Mouse (Mus musculus) heart, embryonic 13.5 days (tissue): ENCODE results near the gene Olfr547. TPM values are rescaled to one million over a fixed set of nuclear protein-coding genes. Genes with fewer than 3 reads are reported as not detected.

Experiments
- ATAC-seq: fragments of 200-750 bp; cut with Nextera tagmentation; 2 replicates; pipeline ENCODE4 v1.8.0; 2017; ENCODE audit warnings: moderate TSS enrichment; ENCODE audit not compliant: insufficient number of reproducible peaks, low FRiP score, low TSS enrichment; ENCODE audit errors: extremely low read depth
- H3K27ac ChIP-seq: fragments of 300-500 bp; sonication (generic); replicated peaks from 2 replicates; pipeline ENCODE4 v1.5.1; 2015; ENCODE audit warnings: moderate library complexity, mild to moderate bottlenecking, inconsistent platforms
- H3K27me3 ChIP-seq: fragments of 300-500 bp; sonication (generic); replicated peaks from 2 replicates; pipeline ENCODE4 v1.6.1; 2015; ENCODE audit warnings: mild to moderate bottlenecking, inconsistent platforms
- H3K36me3 ChIP-seq: fragments of 300-500 bp; sonication (generic); 2 replicates; pipeline ENCODE4 v1.6.1; 2015; ENCODE audit warnings: mild to moderate bottlenecking, inconsistent platforms
- H3K4me1 ChIP-seq: fragments of 300-500 bp; sonication (generic); 2 replicates; pipeline ENCODE4 v1.6.1; 2015; ENCODE audit warnings: inconsistent platforms
- H3K4me2 ChIP-seq: fragments of 300-500 bp; sonication (generic); 2 replicates; pipeline ENCODE4 v1.6.1; 2015; ENCODE audit warnings: inconsistent platforms, mild to moderate bottlenecking, moderate library complexity
- H3K4me3 ChIP-seq: fragments of 300-500 bp; sonication (generic); 2 replicates; pipeline ENCODE4 v1.5.1; 2015; ENCODE audit warnings: moderate library complexity, mild to moderate bottlenecking, inconsistent platforms
- H3K9ac ChIP-seq: fragments of 300-500 bp; sonication (generic); 2 replicates; pipeline ENCODE4 v1.6.1; 2015; ENCODE audit warnings: inconsistent platforms, mild to moderate bottlenecking, moderate library complexity
- H3K9me3 ChIP-seq: fragments of 300-500 bp; sonication (generic); 2 replicates; pipeline ENCODE4 v1.6.1; 2016; ENCODE audit warnings: inconsistent platforms
- WGBS: fragments of 180-500 bp; shearing (Covaris S2); methylation state at CpG from one replicate; pipeline ENCODE4 v1.1.7; 2015; ENCODE audit warnings: mixed read lengths; 5-methylcytosine and 5-hydroxymethylcytosine counted together
- polyA plus RNA-seq: library from polyadenylated mRNA; unstranded; fragments of >200 nt; fragmentation: Nextera tagmentation; extraction: Ambion mirVana; gene quantifications from 2 replicates; pipeline ENCODE4 v1.2.1, GENCODE M21; 2015

The Olfr547 gene
- polyA plus RNA-seq, 1 experiment from 2014 or later, result not detected

GRCm38 (mm10) chr7:102512814-102513435 is 21.6 kb upstream of the Olfr547 start:
- peak overlapping the region; percentile 81 for H3K9ac ChIP-seq
- ATAC-seq, result peak; percentile 64; the same call in 1 of the 2 replicates
- peaks cover 7% of the 10 kb centered on the region for H3K4me1 ChIP-seq
- H3K4me2 ChIP-seq, result peak overlapping the region; percentile 87
- no peaks in the 10 kb centered on the region for H3K9me3 ChIP-seq
- peaks cover 51% of the 10 kb centered on the region for H3K27me3 ChIP-seq
- peak overlapping the region; percentile 57 for H3K4me3 ChIP-seq
- WGBS, result 1% methylated on average over 53 of the region's 54 CpGs
- no peaks in the 10 kb centered on the region for H3K36me3 ChIP-seq
- H3K27ac ChIP-seq, result no peak overlapping the region

- Histone ChIP-seq H3K27ac (no peak overlapping the region), H3K4me3 (no peak overlapping the region), H3K27me3 (peaks cover 51% of the 10 kb centered on the region), H3K4me2 (no peak overlapping the region), H3K9me3 (no peaks in the 10 kb centered on the region), H3K9ac (no peak overlapping the region), H3K4me1 (peaks cover 7% of the 10 kb centered on the region), H3K36me3 (no peaks in the 10 kb centered on the region)
- ATAC-seq, result no peak
- WGBS, result 34% methylated on average over 4 of the region's 4 CpGs
Observed at GRCm38 (mm10) chr7:102514144-102514543, 20.4 kb upstream of the Olfr547 start.

DNA sequence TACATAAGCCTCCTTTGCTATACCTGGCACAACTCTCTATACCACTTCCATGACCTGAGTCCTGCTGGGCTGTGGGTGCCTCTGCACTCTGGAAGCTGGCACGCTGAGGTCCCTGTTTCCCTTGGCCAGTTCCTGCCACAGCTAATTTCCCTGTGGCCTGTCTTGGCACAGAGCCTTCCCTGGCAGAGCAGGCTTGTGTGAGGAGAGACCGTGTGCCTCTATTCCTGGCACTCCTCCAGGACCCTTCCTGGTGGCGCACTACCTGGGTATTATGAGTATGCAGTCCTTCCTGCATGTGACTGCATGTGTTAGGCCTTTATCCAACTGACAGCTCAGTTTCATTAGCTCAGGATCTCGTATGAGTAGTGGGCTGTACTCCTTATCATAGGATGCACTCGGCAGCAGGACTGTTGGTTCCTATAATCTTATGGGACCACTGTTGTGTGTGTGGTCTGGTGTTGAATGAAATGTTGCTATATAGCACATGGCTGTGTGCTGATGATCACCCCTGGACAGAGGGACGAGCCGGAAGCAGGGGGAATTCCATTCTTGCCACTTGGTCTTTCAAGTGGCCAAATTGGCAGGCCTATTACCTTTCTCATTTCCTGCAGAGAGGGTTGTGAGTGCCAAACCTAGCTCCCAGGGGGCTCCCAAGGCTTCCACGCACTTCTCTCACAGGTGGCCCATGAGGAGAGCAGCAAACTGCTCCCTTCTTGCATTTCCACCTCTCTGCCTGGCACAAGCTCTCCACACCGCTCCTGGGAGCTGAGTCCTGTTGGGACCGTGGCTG is 18.1 kb upstream of the Olfr547 start:
- Histone ChIP-seq H3K27ac (no peak overlapping the region), H3K4me3 (no peak overlapping the region), H3K4me1 (peaks cover 7% of the 10 kb centered on the region), H3K4me2 (no peak overlapping the region), H3K9ac (no peak overlapping the region), H3K9me3 (no peaks in the 10 kb centered on the region), H3K27me3 (peaks cover 47% of the 10 kb centered on the region), H3K36me3 (no peaks in the 10 kb centered on the region)
- WGBS, result 54% methylated on average over 10 of the region's 10 CpGs
- no peak for ATAC-seq

DNA sequence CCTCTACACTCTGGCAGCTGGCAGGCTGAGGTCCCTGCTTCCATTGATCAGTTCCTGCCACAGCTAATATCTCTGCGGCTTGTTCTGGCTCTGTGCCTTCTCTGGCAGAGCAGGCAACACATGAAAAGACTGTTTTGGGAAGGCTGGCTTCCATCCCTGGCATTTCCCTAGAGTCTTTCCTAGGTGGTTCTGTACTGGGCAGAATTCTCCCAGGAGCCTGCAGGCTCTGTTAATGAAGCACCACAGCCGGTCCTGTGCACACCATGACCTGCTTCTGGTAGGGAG is 17.6 kb upstream of the Olfr547 start:
- H3K4me1 ChIP-seq, result peaks cover 7% of the 10 kb centered on the region
- no peak overlapping the region for H3K27ac ChIP-seq
- no peaks in the 10 kb centered on the region for H3K9me3 ChIP-seq
- H3K27me3 ChIP-seq, result peaks cover 42% of the 10 kb centered on the region
- no peak overlapping the region for H3K4me2 ChIP-seq
- H3K4me3 ChIP-seq, result no peak overlapping the region
- no peak overlapping the region for H3K9ac ChIP-seq
- WGBS, result 72% methylated on average over 2 of the region's 2 CpGs
- ATAC-seq, result no peak
- H3K36me3 ChIP-seq, result no peaks in the 10 kb centered on the region

DNA sequence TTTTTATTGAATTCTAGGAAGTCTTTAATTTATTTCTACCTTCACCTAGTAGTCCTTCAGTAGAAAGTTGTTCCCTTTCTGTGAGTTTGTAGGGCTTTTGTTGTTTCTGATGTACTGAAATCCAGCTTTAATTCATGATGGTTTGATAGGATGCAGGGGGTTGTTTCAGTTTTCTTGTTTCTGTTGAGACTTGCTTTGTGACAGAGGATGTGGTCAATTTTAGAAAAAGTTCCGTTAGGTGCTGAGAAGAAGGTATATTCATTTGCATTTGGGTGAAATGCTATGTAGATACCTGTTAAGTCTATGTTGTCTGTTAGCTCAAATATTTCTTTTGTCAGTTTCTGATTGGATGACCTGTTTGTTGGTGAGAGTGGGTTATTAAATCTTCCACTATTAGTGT is 5.5 kb upstream of the Olfr547 start:
- no peaks in the 10 kb centered on the region for H3K4me1 ChIP-seq
- no peak overlapping the region for H3K4me3 ChIP-seq
- H3K36me3 ChIP-seq, result no peaks in the 10 kb centered on the region
- no peak overlapping the region for H3K27ac ChIP-seq
- 71% methylated on average over 1 of the region's 1 CpGs for WGBS
- H3K9me3 ChIP-seq, result no peaks in the 10 kb centered on the region
- no peak overlapping the region for H3K9ac ChIP-seq
- H3K4me2 ChIP-seq, result no peak overlapping the region
- H3K27me3 ChIP-seq, result no peaks in the 10 kb centered on the region
- no peak for ATAC-seq

DNA sequence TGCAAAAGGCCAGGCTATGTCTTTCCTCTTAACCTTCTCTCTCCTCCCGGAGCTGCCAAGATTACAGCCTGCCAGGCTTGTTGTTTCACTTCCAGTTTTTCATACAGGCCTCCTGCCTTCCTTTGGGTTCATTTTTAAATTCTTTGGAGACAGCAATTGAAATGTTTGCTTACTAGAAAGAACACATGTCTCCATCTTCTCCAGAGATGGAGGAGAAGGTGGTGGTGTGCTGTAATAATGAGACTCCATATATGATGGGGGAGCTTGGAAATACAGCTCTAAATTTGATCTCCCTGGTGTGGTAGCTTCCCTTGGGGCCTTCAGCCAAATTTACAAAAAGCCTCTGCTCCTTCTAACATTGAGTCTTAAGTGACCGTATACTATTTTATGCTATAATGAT is 6.0 kb downstream of the Olfr547 start, which contains the start of gene Olfr548-ps1:
Gene Olfr548-ps1 (plus strand): TSS at position 301 of the 400 bp plus-strand sequence.
- Histone ChIP-seq H3K4me1 (no peaks in the 10 kb centered on the region), H3K4me2 (no peak within 1 kb of the TSS), H3K36me3 (no peaks in the 10 kb centered on the region), H3K9me3 (no peaks in the 10 kb centered on the region), H3K9ac (no peak within 1 kb of the TSS), H3K27me3 (no peaks in the 10 kb centered on the region), H3K27ac (no peak within 1 kb of the TSS), H3K4me3 (no peak within 1 kb of the TSS)
- ATAC-seq, result no peak
- WGBS, result 73% methylated on average over 2 of the region's 2 CpGs

DNA sequence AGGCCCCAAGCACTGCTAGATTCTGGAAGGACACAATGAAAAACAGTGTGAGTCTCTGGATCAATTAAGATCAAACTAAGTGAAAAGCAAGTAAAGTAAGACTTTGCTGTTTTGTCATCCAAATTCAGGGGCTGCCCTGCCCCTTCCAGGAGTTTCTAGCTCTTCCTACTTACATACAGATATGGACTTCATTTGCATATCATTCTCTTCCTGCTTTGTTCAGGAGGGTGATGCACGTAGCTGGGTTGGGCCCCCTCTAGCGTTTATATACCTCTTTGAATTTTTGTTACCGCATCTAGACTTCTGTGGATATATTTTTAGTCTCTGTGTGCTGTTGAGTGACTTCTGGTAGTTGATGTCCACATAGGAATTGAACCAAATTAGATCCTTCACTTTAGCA is 6.7 kb downstream of the Olfr547 start:
- Histone ChIP-seq H3K36me3 (no peaks in the 10 kb centered on the region), H3K27ac (no peak overlapping the region), H3K27me3 (no peaks in the 10 kb centered on the region), H3K9ac (no peak overlapping the region), H3K4me2 (no peak overlapping the region), H3K9me3 (no peaks in the 10 kb centered on the region), H3K4me1 (no peaks in the 10 kb centered on the region), H3K4me3 (no peak overlapping the region)
- WGBS, result 37% methylated on average over 3 of the region's 3 CpGs
- ATAC-seq, result no peak

DNA sequence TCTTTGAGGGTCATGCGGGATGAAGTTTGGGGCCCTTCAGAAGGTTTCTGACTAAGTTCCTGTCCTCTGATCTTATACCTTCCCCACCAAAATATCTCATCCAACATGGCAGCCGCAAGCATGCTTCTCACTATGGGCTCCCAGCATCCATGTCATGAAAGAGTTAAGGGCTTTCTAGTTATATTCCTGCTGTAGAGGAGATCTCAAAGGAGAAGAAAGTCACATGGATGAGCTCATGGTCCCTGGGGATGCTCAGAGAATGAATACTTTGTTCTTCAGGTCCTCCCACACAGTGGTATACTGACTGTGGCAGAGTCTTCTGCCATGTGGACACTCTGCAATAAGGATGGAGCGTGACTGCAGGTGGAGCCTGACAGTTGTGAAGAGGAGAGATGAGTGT is 15.0 kb downstream of the Olfr547 start, which contains the start of gene Olfr549:
Gene Olfr549 (plus strand): TSS at position 301 of the 400 bp plus-strand sequence.
- no peak within 1 kb of the TSS for H3K27ac ChIP-seq
- H3K4me3 ChIP-seq, result no peak within 1 kb of the TSS
- no peaks in the 10 kb centered on the region for H3K4me1 ChIP-seq
- H3K36me3 ChIP-seq, result no peaks in the 10 kb centered on the region
- H3K9ac ChIP-seq, result no peak within 1 kb of the TSS
- no peak within 1 kb of the TSS for H3K4me2 ChIP-seq
- WGBS, result 83% methylated on average over 3 of the region's 3 CpGs
- no peak for ATAC-seq
- H3K9me3 ChIP-seq, result no peaks in the 10 kb centered on the region
- H3K27me3 ChIP-seq, result no peaks in the 10 kb centered on the region

DNA sequence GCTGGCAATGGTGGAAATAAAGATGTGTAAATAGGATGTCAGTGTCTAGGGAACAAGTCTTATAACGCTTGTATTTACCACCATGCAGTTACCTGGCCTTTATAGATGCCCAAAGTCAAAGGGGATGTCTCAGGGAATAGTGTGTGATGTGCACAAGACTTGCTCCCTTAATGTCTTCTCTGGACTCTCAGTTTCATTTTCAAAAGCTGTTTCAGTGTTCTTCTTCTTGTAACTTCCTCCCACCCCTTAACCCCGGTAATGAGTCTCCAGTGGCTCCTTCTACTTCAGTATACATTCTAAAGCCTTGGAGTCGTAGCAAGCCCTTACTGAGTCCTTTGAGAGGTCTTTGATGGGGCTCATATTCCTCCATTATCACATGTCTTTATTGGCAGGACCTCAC is 18.7 kb downstream of the Olfr547 start:
- Histone ChIP-seq H3K9me3 (no peaks in the 10 kb centered on the region), H3K4me3 (no peak overlapping the region), H3K4me2 (no peak overlapping the region), H3K36me3 (no peaks in the 10 kb centered on the region), H3K27me3 (no peaks in the 10 kb centered on the region), H3K9ac (no peak overlapping the region), H3K27ac (no peak overlapping the region), H3K4me1 (no peaks in the 10 kb centered on the region)
- no peak for ATAC-seq
- 74% methylated on average over 3 of the region's 3 CpGs for WGBS

DNA sequence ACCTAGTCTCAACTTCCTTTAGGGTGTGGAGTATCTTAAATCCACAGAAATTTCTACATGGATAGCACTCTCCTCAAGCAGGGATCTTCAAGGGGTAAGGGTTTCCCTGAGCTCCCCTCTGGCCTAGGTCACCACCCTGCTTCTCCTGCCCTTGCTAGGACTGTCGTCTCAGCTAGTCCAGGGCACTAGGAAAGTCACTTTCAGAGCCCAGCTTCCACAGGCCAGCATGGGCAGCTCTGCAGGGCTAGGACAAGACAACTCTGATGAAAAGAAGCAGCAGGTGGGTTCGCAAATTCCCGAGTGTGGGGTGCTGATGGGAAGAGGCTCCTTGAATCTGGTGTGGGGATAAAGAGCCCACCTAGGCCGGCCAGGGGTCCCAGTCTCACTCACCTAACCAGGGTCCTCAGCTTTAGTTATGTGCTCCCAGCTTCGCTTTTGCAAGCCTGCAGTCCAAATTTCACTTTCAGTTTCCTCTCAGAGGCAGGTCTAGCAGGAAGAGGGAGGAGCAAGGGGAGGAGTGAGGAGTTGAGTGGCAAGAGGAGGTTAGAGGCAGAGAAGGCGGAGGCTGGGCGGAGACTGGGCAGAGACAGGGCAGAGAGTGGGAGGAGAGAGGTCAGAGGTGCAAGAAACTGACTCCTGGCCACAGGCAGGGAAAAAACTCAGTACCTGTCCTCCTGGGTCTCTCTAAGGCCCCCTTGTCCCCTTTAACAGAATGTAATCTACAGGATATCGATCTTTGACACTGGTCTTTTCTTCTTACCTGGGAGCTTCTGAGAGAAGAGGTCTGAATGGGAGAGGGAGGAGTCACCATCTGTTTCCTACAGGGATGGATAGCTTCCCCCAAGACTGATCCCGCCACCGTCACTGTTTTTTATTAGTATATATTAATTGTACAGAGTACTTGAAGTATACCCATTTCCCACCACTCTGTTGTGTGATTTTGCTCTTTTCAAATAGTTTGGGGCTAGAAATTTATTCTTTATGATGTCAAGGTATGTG is 30.7 kb downstream of the Olfr547 start, which contains the start of gene Trim21:
Gene Trim21 (minus strand): TSS at position 488 of the 999 bp plus-strand sequence.
- WGBS, result 21% methylated on average over 10 of the region's 10 CpGs
- no peaks in the 10 kb centered on the region for H3K27me3 ChIP-seq
- H3K9me3 ChIP-seq, result no peaks in the 10 kb centered on the region
- H3K27ac ChIP-seq, result 0 out of 2 replicates have a peak within 1 kb of the TSS, but pooled peaks have one; percentile 14
- peak within 1 kb of the TSS; percentile 64 for H3K4me3 ChIP-seq
- peak; percentile 82; the same call in 1 of the 2 replicates for ATAC-seq
- peak within 1 kb of the TSS; percentile 83 for H3K9ac ChIP-seq
- H3K4me2 ChIP-seq, result peak within 1 kb of the TSS; percentile 81
- H3K36me3 ChIP-seq, result peaks cover 1% of the 10 kb centered on the region; the same call in 1 of the 2 replicates
- H3K4me1 ChIP-seq, result peaks cover 8% of the 10 kb centered on the region

DNA sequence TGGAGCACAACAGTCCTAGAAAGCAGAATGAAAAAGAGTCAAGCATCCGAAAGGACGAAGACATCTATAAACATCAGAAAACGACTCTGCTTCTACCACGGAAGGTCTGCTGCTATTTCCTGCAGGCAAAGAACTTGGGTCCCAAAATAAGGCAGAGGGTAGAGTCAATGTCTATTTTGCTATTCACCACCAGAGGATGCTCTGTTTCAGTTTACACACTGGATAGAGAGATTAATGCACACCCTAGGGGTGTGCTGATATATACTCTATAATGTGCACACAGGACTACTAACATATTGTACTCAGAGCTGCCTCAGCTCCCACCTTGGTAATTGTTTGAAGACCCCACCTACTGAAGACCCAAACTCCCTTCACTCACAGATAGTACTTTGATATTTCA is 31.7 kb downstream of the Olfr547 start:
- ATAC-seq, result no peak
- Histone ChIP-seq H3K4me1 (peaks cover 8% of the 10 kb centered on the region), H3K27ac (no peak overlapping the region), H3K27me3 (no peaks in the 10 kb centered on the region), H3K36me3 (no peaks in the 10 kb centered on the region), H3K9me3 (no peaks in the 10 kb centered on the region), H3K4me2 (no peak overlapping the region), H3K9ac (no peak overlapping the region), H3K4me3 (no peak overlapping the region)
- WGBS, result 84% methylated on average over 4 of the region's 4 CpGs
